Mouse (Mus musculus): ENCODE data around the gene Plcb2.

The Plcb2 gene

GRCm38 (mm10) chr2:118687791-118688190, 40.4 kb downstream of the Plcb2 start:
- no peak for DNase-seq (ENCODE audit: low read depth, low spot score)

- DNase-seq (ENCODE audit: low read depth, low spot score) = no peak
Measured at GRCm38 (mm10) chr2:118686693-118687092, 41.5 kb downstream of the Plcb2 start.

- DNase-seq (ENCODE audit: low read depth, low spot score) = peak; percentile 67
Measured at GRCm38 (mm10) chr2:118685088-118685487, 43.1 kb downstream of the Plcb2 start.

- no peak for DNase-seq (ENCODE audit: low read depth, low spot score)
Measured at GRCm38 (mm10) chr2:118682544-118683260, 45.5 kb downstream of the Plcb2 start.

GRCm38 (mm10) chr2:118680926-118681325, 47.3 kb downstream of the Plcb2 start:
- no peak for DNase-seq (ENCODE audit: low read depth, low spot score)

- no peak for DNase-seq (ENCODE audit: low read depth, low spot score)
Measured at GRCm38 (mm10) chr2:118679577-118679976, 48.7 kb downstream of the Plcb2 start.

- peak; percentile 66 for DNase-seq (ENCODE audit: low read depth, low spot score)
Measured at GRCm38 (mm10) chr2:118677817-118678216, 50.4 kb downstream of the Plcb2 start.

GRCm38 (mm10) chr2:118676839-118677741, 51.1 kb downstream of the Plcb2 start:
- no peak for DNase-seq (ENCODE audit: low read depth, low spot score)

- DNase-seq (ENCODE audit: low read depth, low spot score) = peak; percentile 47
Measured at GRCm38 (mm10) chr2:118674500-118674899, 53.7 kb downstream of the Plcb2 start.

- DNase-seq (ENCODE audit: low read depth, low spot score) = no peak
Measured at GRCm38 (mm10) chr2:118673686-118674465, 54.4 kb downstream of the Plcb2 start.

- no peak for DNase-seq (ENCODE audit: low read depth, low spot score)
Measured at GRCm38 (mm10) chr2:118671728-118672127, 56.5 kb downstream of the Plcb2 start.

GRCm38 (mm10) chr2:118669785-118670184, 58.5 kb downstream of the Plcb2 start:
- DNase-seq (ENCODE audit: low read depth, low spot score) = no peak

- DNase-seq (ENCODE audit: low read depth, low spot score) = no peak
Measured at GRCm38 (mm10) chr2:118669245-118669644, 59.0 kb downstream of the Plcb2 start.

GRCm38 (mm10) chr2:118667181-118667580, 61.1 kb downstream of the Plcb2 start:
- DNase-seq (ENCODE audit: low read depth, low spot score) = no peak

- DNase-seq (ENCODE audit: low read depth, low spot score) = no peak
Measured at GRCm38 (mm10) chr2:118665616-118666015, 62.6 kb downstream of the Plcb2 start.

- DNase-seq (ENCODE audit: low read depth, low spot score) = no peak
Measured at GRCm38 (mm10) chr2:118664975-118665516, 63.2 kb downstream of the Plcb2 start.

GRCm38 (mm10) chr2:118663804-118664766, 64.2 kb downstream of the Plcb2 start:
- DNase-seq (ENCODE audit: low read depth, low spot score) = peak; percentile 45

GRCm38 (mm10) chr2:118662902-118663803, 65.1 kb downstream of the Plcb2 start, which contains the start of gene Pak6:
Pak6 (plus strand) TSS chr2:118663303.
- peak; percentile 85 for DNase-seq (ENCODE audit: low read depth, low spot score)

- DNase-seq (ENCODE audit: low read depth, low spot score) = no peak
Measured at GRCm38 (mm10) chr2:118661891-118662290, 66.3 kb downstream of the Plcb2 start.
